Mouse (Mus musculus) ES-E14 (cell line): ENCODE measurements around the gene Ap1s3. TPM values are rescaled to one million over a fixed set of nuclear protein-coding genes. Genes with fewer than 3 reads are reported as not detected.

Experiments used
- DNase-seq: peaks from one replicate; pipeline ENCODE4 v3.0.0-alpha.2; 2013; ENCODE audit warnings: low read depth, low spot score
- H3K27ac ChIP-seq: 2 replicates; pipeline ENCODE4 v1.5.1; 2012; ENCODE audit warnings: low read depth, mild to moderate bottlenecking, low read length, moderate library complexity, mixed read lengths; ENCODE audit not compliant: poor library complexity, insufficient read depth, severe bottlenecking
- H3K36me3 ChIP-seq: 2 replicates; pipeline ENCODE4 v1.6.1; 2012; ENCODE audit warnings: mild to moderate bottlenecking, low read length, moderate library complexity, mixed read lengths; ENCODE audit not compliant: control insufficient read depth, poor library complexity, insufficient read depth, severe bottlenecking
- H3K4me1 ChIP-seq, 2 experiments: fragments of 150-350 bp in 1 of 2; sonication (generic) in 1 of 2; 2 replicates each; pipeline ENCODE4 v1.6.1; 2012; ENCODE audit warnings: low read length in 2 of 2, mild to moderate bottlenecking in 1 of 2, mixed read lengths in 1 of 2; ENCODE audit not compliant: control insufficient read depth in 2 of 2, insufficient read depth in 2 of 2, poor library complexity in 1 of 2
- H3K4me3 ChIP-seq, 2 experiments: fragments of 150-350 bp in 1 of 2; sonication (generic) in 1 of 2; 2 replicates each; pipeline ENCODE4 v1.5.1; 2012; ENCODE audit warnings: low read length in 2 of 2, low read depth in 1 of 2, mild to moderate bottlenecking in 1 of 2, mixed read lengths in 1 of 2; ENCODE audit not compliant: insufficient read depth in 1 of 2, poor library complexity in 1 of 2, severe bottlenecking in 1 of 2
- H3K9ac ChIP-seq: 2 replicates; pipeline ENCODE4 v1.6.1; 2012; ENCODE audit warnings: low read depth, mild to moderate bottlenecking, low read length, mixed read lengths; ENCODE audit not compliant: poor library complexity, insufficient read depth, severe bottlenecking
- H3K9me3 ChIP-seq: fragments of 150-350 bp; sonication (generic); 2 replicates; pipeline ENCODE4 v1.6.1; 2012; ENCODE audit warnings: low read depth, mild to moderate bottlenecking, low read length; ENCODE audit not compliant: control insufficient read depth, insufficient read depth
- CHD2 ChIP-seq: IDR thresholded peaks from 2 replicates; pipeline ENCODE4 v1.6.1; 2014; ENCODE audit warnings: mild to moderate bottlenecking, low read depth, low read length, inconsistent platforms
- HCFC1 ChIP-seq: IDR thresholded peaks from 2 replicates; pipeline ENCODE4 v1.6.1; 2012; ENCODE audit warnings: low read length, inconsistent platforms, borderline replicate concordance; ENCODE audit not compliant: insufficient read depth
- MAFK ChIP-seq: IDR thresholded peaks from 2 replicates; pipeline ENCODE4 v1.6.1; 2014; ENCODE audit warnings: mild to moderate bottlenecking, low read depth, low read length, inconsistent platforms; ENCODE audit not compliant: insufficient read depth
- ZC3H11A ChIP-seq: IDR thresholded peaks from 2 replicates; pipeline ENCODE4 v1.6.1; 2012; ENCODE audit warnings: low read depth, mild to moderate bottlenecking, inconsistent platforms, low read length, borderline replicate concordance
- ZNF384 ChIP-seq: IDR thresholded peaks from 2 replicates; pipeline ENCODE4 v1.6.1; 2012; ENCODE audit warnings: low read depth, low read length, inconsistent platforms
- in situ Hi-C, 2 experiments: fragments of 600-800 bp; cut with MboI; formaldehyde crosslinking; loops; one replicate each; pipeline ENCODE4 v1.15.1; 2025; ENCODE audit warnings: low sequenced_read_pairs in 2 of 2, inconsistent platforms in 1 of 2; ENCODE audit not compliant: unreplicated experiment in 2 of 2
- total RNA-seq: library from RNA; depleted of rRNA; stranded (reverse); fragments of 300-350 nt; gene quantifications from 2 replicates; pipeline ENCODE4 v1.2.3, GENCODE M21; 2012; rRNA removed

The Ap1s3 gene
- total RNA-seq = 1.7 and 4.7 TPM in 2 replicates

- Histone ChIP-seq H3K27ac (no peak within 1 kb of the TSS), H3K9me3 (no peaks in the 10 kb centered on the region), H3K4me3 (peak within 1 kb of the TSS; percentile 77 to 80), H3K9ac (peak within 1 kb of the TSS; percentile 74), H3K4me1 (no peaks in the 10 kb centered on the region), H3K36me3 (no peaks in the 10 kb centered on the region)
- in situ Hi-C loops = no loop called here
- DNase-seq = peak; percentile 62
- no peak; the same call in 1 of the 2 replicates for TF ChIP-seq HCFC1
- no peak for TF ChIP-seq MAFK
- no peak for TF ChIP-seq CHD2
- no peak for TF ChIP-seq ZNF384
- TF ChIP-seq ZC3H11A = no peak
Observed at GRCm38 (mm10) chr1:79671543-79672337, at the start of gene Ap1s3. Gene Ap1s3 (minus strand): TSS chr1:79671972.

DNA sequence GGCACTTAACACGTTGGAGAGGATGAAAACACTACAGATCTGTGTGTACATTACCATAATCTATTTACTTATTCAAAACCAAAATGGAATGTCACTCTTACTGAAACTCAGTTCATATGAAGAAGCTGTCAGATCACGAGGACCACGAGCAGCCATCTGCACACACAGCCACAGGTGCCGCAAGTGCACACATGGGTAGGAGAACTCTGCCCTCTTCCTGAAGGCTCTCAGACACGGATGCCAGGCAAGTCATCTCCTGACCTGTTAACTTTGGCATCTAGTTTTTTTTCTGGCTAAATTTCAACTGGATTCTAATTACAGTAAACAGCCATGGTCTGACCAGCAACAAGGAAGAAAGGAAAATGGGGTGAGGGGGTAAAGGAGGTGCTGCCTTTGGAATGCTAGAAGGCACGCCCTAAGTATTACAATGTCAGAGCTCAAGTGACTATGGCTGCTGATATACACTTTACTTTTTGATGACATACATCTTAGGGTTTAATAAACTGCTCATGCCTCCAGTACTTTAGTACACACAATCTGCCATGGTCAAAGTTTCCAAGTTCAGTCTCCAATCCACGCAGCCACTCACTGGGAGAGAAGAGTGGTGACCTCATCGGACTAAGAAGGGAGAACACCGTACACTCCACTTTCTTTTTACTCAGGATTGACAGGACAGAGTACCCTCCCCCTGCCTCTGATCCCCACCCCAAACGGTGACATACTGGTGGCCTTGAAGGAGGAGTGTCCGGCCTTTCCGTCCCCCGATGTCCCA lies 42.6 kb upstream of the Ap1s3 start:
- Histone ChIP-seq H3K36me3 (peaks cover 19% of the 10 kb centered on the region), H3K9me3 (no peaks in the 10 kb centered on the region), H3K4me1 (no peaks in the 10 kb centered on the region)

GRCm38 (mm10) chr1:79713081-79713480 lies 41.3 kb upstream of the Ap1s3 start:
- no peaks in the 10 kb centered on the region for H3K4me1 ChIP-seq
- in situ Hi-C loops = no loop called here
- DNase-seq = no peak
- peaks cover 19% of the 10 kb centered on the region for H3K36me3 ChIP-seq
- no peak overlapping the region for H3K27ac ChIP-seq
- H3K9me3 ChIP-seq = no peaks in the 10 kb centered on the region
- no peak overlapping the region for H3K4me3 ChIP-seq
- TF ChIP-seq ZC3H11A (no peak), MAFK (peak; percentile 80), CHD2 (no peak), HCFC1 (no peak), ZNF384 (no peak)
- H3K9ac ChIP-seq = no peak overlapping the region

More for the DNA sequence above, 42.6 kb upstream of the Ap1s3 start:
- in situ Hi-C loops = no loop called here
- TF ChIP-seq HCFC1 = no peak
- TF ChIP-seq ZNF384 = no peak
- TF ChIP-seq MAFK = no peak
- TF ChIP-seq CHD2 = no peak
- TF ChIP-seq ZC3H11A = no peak
- Histone ChIP-seq H3K9ac (no peak overlapping the region), H3K27ac (no peak overlapping the region), H3K4me3 (no peak overlapping the region)
- DNase-seq = no peak

- no peak for DNase-seq
- Histone ChIP-seq H3K36me3 (peaks cover 19% of the 10 kb centered on the region), H3K27ac (no peak overlapping the region), H3K4me3 (no peak overlapping the region), H3K4me1 (no peaks in the 10 kb centered on the region), H3K9me3 (no peaks in the 10 kb centered on the region), H3K9ac (no peak overlapping the region)
- in situ Hi-C loops = no loop called here
- no peak for TF ChIP-seq CHD2
- no peak for TF ChIP-seq MAFK
- TF ChIP-seq HCFC1 = no peak
- TF ChIP-seq ZC3H11A = no peak
- no peak for TF ChIP-seq ZNF384
Observed at GRCm38 (mm10) chr1:79711147-79712126, 39.7 kb upstream of the Ap1s3 start.
